Mouse (Mus musculus) heart, postnatal 14 days (tissue): ENCODE results near the gene Cdk4. TPM values are rescaled to one million over a fixed set of nuclear protein-coding genes. Genes with fewer than 3 reads are reported as not detected.
A peak's percentile ranks its signal among the peaks of the same experiment; 100 is the strongest.
"Not testable (repeated sequence)": the region's sequence is repeated elsewhere in the genome, so short reads cannot be mapped to it uniquely, and the experiment has no call there.

ENCODE experiments used
- DNase-seq, 2 experiments: peaks; one replicate each; pipeline ENCODE4 v3.0.0; 2021 to 2022
- intact Hi-C: fragments of 180-260 bp; cut with DNase I; formaldehyde crosslinking; loops from one replicate; pipeline ENCODE4 v1.15.1; 2025
- total RNA-seq, 2 experiments: library from RNA; stranded (reverse); gene quantifications; 2 replicates each; pipeline ENCODE4 v1.2.3; 2021

The Cdk4 gene
- total RNA-seq, 2 experiments from 2014 or later: 92.4 to 113 TPM

DNA sequence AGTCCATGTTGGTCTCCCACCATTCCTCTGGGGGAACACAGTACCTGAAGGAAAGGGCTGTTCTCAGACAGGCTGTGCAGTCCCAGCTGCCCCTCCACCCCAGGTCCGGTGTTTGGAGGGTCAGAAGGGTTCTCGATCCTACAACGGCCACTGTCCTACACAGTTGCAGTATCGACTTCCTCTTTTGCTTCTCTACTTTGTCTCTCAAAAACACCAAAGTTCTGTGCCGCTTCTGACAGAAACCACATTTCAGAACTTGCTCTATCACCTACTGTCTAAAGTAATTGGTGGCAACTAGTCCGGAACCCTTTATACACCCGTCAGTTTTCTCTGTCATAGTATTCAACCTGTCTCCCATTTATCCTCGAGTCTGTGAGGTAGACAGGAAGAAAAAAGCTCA lies 7.9 kb upstream of the Cdk4 start:
- intact Hi-C loops: no loop called here

GRCm38 (mm10) chr10:127056490-127056889 lies 6.8 kb upstream of the Cdk4 start:
- DNase-seq: no peak
- intact Hi-C loops: no loop called here

More for the DNA sequence above, 7.9 kb upstream of the Cdk4 start:
- DNase-seq: no peak

DNA sequence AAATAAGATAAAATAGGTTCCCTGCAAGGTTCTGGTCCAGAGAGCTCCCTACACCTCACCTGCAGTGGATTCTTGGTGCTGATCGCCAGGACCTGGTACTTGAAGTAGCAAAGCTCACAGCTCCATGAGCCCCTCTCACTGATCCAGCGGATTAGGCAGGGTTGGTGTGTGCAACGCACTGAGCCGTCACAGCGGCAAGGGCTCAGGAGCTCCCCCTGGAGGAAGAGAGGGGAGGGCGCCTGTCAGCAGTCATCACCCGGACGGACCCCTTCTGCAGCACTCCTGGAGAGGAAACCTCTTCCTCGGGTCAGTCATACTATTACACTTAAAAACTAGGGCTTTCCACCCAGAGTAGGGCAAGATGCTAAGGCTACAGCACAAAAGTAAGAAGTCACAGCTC lies 5.2 kb upstream of the Cdk4 start:
- intact Hi-C loops: no loop called here
- DNase-seq: peak; percentile 80 to 86

DNA sequence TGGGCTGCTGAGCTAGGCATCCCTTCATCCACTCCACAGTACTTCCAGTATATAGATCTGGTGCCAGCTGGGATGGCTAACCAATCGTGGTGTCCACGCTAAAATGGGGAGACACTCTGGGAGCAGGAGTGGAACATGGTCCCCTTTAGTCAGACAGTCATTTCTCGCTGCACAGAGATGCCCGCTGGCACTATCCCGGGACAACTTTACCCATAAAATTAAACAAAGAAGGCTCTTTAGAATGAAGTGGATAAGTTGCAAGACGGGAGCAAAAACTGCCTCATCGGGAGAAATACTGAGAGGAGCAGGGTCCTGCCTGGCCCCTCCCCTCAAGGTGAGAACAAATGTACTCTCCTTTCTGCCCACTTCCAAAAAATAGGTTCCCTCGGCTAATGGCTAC lies 4.6 kb upstream of the Cdk4 start:
- no peak for DNase-seq
- intact Hi-C loops: no loop called here

GRCm38 (mm10) chr10:127059174-127059967 lies 4.0 kb upstream of the Cdk4 start:
- no peak for DNase-seq
- intact Hi-C loops: no loop called here

GRCm38 (mm10) chr10:127059968-127060916 lies 3.1 kb upstream of the Cdk4 start, which contains the start of gene March9:
Gene March9 (minus strand): TSS chr10:127060184.
- intact Hi-C loops: no loop called here
- DNase-seq: peak; percentile 54 to 55

DNA sequence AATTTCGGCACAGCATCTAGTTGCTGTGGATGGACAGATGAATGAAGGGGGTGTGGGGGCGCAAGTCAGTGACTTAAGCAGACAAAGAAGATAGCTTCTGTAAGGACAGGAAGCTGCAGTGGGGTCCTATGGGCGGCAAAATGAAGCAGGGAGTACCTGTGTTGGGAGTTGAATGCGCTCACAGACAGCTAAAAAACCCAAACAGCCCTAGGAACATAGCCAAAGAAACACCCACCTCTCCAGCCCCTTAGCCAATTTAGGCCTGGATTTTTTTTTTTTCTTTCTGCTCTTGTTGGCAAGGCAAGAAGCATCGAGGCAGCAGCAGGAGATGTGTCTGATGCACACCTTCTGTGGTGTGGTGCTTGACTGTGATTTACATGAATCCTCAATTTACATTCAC lies 2.2 kb upstream of the Cdk4 start:
- intact Hi-C loops: no loop called here
- DNase-seq: no peak

DNA sequence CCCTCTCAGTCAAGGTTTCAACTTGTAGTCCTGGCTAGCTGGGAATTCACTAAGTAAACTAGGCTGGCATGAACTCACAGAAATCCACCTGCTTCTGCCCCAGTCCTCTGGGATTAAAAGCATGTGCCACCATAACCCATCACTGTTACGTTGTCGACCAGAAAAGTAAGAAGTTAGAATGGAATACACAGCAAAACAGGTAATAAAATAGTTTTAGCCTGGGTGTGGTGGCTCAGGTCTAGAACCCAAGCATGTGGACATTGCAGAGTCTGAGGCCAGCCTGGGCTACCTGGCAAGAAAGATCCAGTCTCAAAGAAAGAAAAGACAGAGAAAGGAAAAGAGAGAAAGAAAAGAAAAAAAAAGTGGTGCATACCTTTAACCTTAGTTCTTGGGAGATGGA lies 1.8 kb upstream of the Cdk4 start:
- intact Hi-C loops: no loop called here
- DNase-seq: no peak

GRCm38 (mm10) chr10:127062101-127062500 lies 1.2 kb upstream of the Cdk4 start:
- intact Hi-C loops, DNase-seq: not testable (repeated sequence)

GRCm38 (mm10) chr10:127062503-127062902 lies 831 bp upstream of the Cdk4 start:
- DNase-seq: no peak
- intact Hi-C loops: no loop called here

DNA sequence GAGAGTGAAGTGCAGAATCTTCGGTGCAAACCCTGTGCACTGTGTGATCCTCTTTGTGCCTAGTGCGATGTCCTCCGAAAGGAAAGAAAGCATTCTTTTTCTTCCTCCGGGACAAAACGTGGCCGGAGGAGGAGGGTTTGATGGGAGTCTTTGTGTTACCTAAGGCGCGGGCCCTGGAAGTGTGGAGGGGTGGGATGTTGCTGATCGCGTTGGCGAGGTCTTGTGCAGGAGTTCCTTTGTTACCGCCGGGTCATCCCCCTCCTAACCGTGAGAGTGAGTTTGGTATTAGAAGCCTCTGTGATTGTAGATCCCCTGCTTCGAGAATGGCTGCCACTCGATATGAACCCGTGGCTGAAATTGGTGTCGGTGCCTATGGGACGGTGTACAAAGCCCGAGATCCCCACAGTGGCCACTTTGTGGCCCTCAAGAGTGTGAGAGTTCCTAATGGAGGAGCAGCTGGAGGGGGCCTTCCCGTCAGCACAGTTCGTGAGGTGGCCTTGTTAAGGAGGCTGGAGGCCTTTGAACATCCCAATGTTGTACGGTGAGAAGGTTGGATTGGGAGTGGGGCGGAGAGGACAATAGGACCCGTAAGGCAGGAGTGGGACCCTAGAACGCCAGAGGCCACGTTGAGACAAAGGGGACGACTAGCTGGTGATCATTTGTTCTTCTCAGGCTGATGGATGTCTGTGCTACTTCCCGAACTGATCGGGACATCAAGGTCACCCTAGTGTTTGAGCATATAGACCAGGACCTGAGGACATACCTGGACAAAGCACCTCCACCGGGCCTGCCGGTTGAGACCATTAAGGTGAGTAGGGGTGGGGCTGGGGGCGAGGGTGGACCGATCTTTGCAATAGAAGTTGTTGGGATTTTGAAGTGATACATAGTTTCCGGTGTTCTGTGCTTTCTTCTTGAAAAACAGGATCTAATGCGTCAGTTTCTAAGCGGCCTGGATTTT lies 858 bp downstream of the Cdk4 start:
- no peak for DNase-seq
- intact Hi-C loops: no loop called here

DNA sequence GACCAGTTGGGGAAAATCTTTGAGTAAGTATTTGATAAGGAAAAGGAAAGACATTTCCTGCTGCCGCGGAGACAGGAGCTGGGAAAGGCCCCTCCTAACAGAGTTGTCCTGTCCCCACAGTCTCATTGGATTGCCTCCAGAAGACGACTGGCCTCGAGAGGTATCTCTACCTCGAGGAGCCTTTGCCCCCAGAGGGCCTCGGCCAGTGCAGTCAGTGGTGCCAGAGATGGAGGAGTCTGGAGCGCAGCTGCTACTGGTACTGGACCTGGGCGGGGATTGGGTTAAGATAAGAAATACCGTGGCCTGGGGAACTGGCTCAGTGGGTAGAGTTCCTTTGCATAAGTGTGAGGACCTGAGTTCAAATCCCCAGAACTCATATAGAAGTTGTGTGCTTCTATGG lies 2.6 kb downstream of the Cdk4 start:
- DNase-seq: no peak
- intact Hi-C loops: no loop called here

DNA sequence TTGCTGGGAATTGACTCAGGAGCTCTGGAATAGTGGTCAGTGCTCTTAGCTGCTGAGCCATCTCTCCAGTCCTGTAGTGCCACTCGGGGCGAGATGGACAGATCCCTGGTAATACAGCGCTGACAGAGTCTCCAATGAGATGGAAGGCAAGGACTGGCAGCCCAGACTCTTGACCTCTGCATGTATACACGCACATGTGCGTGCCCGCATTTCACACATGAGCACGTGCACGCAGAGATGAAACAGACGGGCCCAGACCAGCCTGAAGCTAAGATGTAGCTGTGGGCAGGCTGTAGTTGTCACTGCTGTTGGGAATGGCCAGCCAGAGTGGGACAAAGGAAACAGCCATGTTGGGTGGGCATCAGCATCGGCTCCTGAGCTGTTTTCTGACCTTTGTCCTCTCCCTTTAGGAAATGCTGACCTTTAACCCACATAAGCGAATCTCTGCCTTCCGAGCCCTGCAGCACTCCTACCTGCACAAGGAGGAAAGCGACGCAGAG lies 3.2 kb downstream of the Cdk4 start:
- DNase-seq: no peak
- intact Hi-C loops: no loop called here

GRCm38 (mm10) chr10:127068360-127069038 lies 5.2 kb downstream of the Cdk4 start:
- DNase-seq: no peak
- intact Hi-C loops: no loop called here

DNA sequence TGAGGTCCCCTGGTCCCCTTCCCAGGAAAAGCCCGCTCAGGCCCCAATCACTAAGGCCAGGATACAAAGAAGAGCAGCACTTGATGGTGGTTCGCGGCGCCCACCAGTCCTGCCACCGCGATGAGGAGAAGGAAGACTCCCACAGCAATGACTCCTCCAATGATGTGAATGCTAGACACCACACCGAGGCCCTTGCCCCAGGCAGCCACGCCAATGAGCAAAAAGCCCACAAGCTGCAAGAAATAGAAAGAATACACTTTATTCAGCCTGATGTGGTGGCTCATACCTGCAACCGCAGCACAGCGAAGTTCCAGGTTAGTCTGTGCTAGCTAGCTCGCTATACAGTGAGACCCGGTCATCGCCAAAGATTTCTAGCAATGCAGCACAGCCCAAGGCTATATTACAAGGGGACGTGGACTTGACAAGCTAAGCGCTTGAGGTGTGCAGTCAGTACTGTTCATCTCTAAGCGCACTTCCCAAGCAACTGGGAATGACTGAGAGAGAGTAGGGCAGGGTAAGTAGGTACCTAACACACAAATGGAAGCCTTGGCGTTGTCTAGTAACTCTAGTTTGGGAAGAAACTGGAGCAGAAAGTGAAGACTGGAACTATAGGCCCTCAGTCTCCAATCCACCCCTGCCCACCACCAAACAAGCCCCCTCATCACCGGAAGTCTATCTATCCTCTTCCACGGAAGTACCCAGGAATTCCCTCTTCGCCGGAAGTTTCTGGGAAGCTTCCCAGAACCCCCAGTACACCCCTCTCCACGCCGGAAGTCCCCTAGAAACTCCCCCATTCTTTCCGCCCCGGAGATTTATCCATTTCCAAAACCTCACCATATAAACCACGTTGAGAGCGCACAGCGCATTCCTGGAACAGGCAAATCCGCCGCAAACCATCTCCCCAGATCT lies 6.2 kb downstream of the Cdk4 start:
- intact Hi-C loops: no loop called here
- DNase-seq: no peak

DNA sequence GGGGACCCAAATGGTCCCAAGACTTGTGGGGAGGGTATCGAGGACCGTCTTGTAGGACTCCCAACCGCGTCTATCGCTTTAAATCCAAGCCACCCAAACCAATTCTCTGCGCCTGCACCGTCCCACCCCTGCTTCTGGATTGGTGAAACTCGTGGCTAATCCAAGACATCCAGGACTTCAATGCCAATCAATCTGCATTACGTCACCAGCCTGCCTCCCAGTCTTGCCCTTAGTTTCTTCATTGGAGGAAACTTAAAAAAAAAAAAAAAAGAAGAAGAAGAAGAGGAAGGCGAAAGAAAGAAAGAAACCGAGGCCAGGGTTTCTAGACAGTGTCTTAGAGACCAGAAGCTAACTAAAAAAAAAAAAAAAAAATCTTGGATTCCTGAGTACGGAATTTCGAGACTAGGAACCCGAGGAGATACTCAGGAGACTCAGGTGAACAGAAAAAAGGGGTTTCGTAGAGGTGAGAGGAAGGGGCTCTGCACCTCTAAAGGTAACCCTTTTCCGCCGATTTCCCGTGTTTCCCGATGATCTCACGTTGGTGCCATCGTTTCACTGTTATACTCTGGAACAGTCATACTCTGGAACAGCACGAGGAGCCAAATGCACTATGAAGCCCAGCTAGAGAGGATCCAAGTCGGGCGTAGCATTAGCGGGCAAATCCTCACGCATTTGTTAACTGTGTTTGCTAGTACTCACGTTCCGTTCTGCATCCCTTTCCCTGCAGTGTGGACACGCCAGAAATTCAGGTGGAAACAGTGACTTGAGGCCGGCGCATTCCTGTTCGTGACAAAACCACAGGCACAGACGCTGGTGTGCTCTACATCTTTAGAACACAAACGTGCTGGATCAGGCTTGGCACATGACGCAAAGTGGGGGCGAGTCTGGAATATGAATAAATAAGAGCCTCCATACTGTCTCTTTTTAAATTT lies 7.1 kb downstream of the Cdk4 start, which contains the start of gene Tspan31:
Gene Tspan31 (minus strand): TSS at position 75 of the 932 bp plus-strand sequence.
- intact Hi-C loops: no loop called here
- DNase-seq: peak; percentile 82 to 87

DNA sequence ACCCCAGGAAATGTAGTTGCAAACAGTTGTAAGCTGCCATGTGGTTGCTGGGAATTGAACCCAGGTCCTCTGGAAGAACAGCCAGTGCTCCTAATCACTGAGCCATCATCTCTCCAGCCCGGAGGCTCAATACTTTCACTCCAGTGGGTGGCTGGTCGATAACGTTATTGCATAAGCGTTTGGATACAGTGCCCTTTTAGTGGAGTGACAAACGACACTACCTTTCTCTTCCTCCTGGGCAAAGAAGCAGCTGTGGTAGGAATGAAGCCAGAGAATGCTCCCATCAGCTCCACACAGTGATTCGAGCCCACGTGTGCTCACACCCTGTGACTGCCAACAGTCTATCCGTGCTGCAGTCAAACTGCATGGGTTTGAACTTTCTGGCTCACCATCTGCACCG lies 7.9 kb downstream of the Cdk4 start:
- intact Hi-C loops: no loop called here
- DNase-seq: no peak
